Mouse (Mus musculus): ENCODE data around the gene Gm11559.
"Not testable (repeated sequence)": the region's sequence is repeated elsewhere in the genome, so short reads cannot be mapped to it uniquely, and the experiment has no call there.

Gm11559 gene

DNA sequence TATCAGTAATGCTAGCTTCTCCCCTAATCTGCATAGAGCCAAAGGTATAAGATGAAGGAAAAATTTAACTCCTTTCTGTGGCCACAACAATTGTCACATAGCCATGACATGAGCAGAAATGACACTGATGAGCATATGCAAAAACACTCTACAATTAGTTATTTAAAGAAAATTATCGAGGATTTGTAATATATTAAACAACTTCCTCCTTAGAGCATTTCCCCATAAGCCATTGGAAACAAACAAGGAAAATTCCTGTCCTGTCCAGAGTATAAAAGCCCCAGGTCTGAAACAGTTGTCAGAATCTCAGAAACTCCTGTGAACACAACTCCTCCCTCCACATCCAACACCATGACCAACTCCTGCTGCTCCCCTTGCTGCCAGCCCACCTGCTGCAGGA, at the start of gene Gm11559:
Gene Gm11559, plus strand, starts transcription at position 301 of the 400 bp plus-strand sequence.
- in situ Hi-C loops (cut with MboI; ENCODE audit: unreplicated experiment in 2 of 2): not testable (repeated sequence)

GRCm38 (mm10) chr11:99815566-99815965, 48.7 kb upstream of the Gm11559 start, which contains the start of gene Gm11564:
Gene Gm11564 (minus strand): TSS chr11:99815666.
- in situ Hi-C loops (cut with MboI; ENCODE audit: unreplicated experiment in 2 of 2): not testable (repeated sequence)

DNA sequence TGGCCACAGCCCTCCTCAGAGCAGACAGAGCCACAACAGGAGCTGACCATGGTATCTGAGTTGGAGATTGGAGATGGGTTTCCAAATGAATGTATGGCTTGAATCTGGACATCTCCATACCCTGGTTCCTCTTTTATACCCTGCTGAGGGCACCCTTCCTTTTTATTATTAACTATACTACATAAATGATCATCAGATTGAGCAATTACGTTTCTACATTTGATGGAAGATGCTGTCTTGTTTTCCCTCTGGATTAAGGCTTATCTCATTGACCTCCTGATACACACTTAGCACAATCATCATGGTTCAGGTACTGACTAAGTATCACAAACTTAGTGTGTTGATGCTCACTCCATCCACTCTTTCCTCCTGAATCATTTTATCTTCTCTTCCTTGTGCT, 26.3 kb upstream of the Gm11559 start, which contains the start of gene 2300003K06Rik:
Gene 2300003K06Rik, minus strand, starts transcription at position 101 of the 400 bp plus-strand sequence.
- in situ Hi-C loops (cut with MboI; ENCODE audit: unreplicated experiment in 2 of 2): no loop called here

DNA sequence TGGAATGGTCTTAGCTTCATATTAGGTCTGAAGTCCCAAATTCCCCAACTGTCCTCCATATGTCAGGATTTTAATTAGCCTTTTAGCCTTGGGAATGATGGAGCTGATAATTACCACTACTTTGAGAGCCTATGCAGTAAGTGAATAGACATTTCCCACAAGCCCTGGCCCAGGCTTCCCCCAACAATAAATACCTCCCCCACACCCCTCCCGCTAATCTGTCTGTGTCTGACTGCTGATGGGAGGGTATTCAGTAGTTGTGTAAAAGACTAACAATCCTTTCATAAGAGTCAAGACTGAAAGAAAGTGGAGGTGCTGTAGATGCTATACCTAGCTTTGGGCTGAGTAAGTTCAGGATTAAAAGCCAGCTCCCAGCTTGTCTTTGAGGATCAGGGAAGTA, 22.1 kb upstream of the Gm11559 start:
- in situ Hi-C loops (cut with MboI; ENCODE audit: unreplicated experiment in 2 of 2): no loop called here

GRCm38 (mm10) chr11:99846746-99847145, 17.5 kb upstream of the Gm11559 start:
- in situ Hi-C loops (cut with MboI; ENCODE audit: unreplicated experiment in 2 of 2): no loop called here

DNA sequence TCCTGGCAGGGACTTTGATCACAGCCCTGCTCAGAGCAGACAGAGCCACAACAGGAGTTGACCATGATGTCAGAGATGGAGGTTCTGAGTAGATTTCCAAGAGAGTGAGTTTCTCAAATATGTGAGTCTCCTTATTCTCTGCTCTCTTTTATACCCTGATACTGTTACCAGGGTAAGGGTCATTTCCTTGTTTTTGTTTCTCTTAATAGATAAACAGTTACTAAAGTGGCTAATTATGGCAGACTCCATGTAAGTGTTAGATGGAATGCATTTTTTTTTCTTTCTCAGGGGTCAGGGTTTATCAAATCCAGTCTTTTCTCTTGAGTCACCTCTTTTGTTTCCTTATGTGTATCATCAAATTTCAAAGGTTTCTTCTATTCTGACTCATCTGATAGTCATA, 12.8 kb upstream of the Gm11559 start, which contains the start of gene Krtap4-16:
Gene Krtap4-16, minus strand, starts transcription at position 101 of the 400 bp plus-strand sequence.
- in situ Hi-C loops (cut with MboI; ENCODE audit: unreplicated experiment in 2 of 2): no loop called here

GRCm38 (mm10) chr11:99854121-99854520, 10.2 kb upstream of the Gm11559 start:
- in situ Hi-C loops (cut with MboI; ENCODE audit: unreplicated experiment in 2 of 2): no loop called here

GRCm38 (mm10) chr11:99857617-99858016, 6.7 kb upstream of the Gm11559 start, which contains the start of gene Gm11568:
Gene Gm11568 (plus strand): TSS chr11:99857917.
- in situ Hi-C loops (cut with MboI; ENCODE audit: unreplicated experiment in 2 of 2): no loop called here

DNA sequence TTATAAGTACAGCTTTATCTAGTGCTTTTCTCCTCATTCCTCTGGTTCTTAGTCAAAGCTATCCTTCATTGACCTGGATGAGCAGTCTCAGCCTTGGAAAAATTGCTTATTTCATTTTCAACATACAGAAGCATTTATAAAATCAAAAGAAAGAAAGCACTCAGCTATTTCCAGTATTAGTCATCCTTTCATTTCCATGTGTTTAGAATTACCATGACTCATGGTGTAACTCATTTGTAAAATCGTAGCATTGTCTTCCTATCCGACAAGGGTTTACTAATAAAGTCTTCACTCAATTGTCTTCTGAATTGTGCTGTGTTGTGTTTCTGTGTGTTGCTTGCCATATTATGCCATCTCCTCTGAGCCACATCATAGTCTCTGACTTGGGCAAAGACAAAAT, 5.5 kb upstream of the Gm11559 start:
- in situ Hi-C loops (cut with MboI; ENCODE audit: unreplicated experiment in 2 of 2): no loop called here

DNA sequence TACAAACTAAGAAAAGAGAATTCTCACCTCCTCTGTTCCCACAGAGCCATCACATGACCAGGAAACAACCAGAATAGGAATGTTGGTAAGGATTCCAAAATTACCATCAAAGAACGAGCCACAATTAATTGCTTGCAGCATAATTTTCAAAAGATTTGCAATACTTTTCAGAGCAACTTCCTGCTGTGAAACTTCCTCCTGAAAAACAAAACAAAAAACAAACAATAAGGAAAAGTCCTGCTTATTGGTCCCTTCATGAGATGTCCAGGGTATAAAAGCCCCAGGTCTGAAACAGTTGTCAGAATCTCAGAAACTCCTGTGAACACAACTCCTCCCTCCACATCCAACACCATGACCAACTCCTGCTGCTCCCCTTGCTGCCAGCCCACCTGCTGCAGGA, 8.8 kb downstream of the Gm11559 start, which contains the start of gene Krtap9-1:
Gene Krtap9-1, plus strand, starts transcription at position 301 of the 400 bp plus-strand sequence.
- in situ Hi-C loops (cut with MboI; ENCODE audit: unreplicated experiment in 2 of 2): not testable (repeated sequence)

DNA sequence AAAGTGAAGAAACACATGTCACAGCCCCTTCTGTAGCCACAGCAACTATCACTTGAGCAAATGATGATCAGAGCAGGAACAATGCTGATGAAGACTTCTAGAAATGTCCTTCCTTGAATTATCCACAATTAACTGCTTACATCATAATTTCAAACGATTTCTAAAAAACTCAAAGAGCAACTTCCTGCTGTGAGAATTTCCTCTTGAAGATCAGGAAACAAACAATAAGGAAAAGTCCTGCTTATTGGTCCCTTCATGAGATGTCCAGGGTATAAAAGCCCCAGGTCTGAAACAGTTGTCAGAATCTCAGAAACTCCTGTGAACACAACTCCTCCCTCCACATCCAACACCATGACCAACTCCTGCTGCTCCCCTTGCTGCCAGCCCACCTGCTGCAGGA, 14.6 kb downstream of the Gm11559 start, which contains the start of gene Gm11567:
Gene Gm11567, plus strand, starts transcription at position 301 of the 400 bp plus-strand sequence.
- in situ Hi-C loops (cut with MboI; ENCODE audit: unreplicated experiment in 2 of 2): not testable (repeated sequence)

GRCm38 (mm10) chr11:99907620-99908019, 43.3 kb downstream of the Gm11559 start, which contains the start of gene Krtap31-1:
Gene Krtap31-1 (plus strand): TSS chr11:99907920.
- in situ Hi-C loops (cut with MboI; ENCODE audit: unreplicated experiment in 2 of 2): no loop called here

DNA sequence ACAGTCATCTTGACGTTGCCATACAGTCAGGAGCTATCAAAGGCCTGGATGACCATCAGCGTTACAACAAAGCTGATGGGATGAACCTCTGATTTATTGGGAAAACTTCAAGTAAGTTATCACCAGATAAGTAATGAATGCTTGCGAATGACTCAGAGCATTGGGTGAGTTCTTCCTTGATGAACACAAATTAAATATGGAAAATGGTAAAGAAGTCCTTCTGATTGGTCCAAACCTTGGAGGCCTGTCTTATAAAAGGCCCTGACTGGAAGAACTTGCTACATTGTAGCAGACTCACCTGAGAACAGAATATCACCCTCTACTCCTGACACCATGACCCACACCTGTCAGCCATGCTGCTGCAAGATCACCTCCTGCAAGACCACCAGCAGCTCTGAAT, 50.2 kb downstream of the Gm11559 start, which contains the start of gene Gm11565:
Gene Gm11565, plus strand, starts transcription at position 301 of the 400 bp plus-strand sequence.
- in situ Hi-C loops (cut with MboI; ENCODE audit: unreplicated experiment in 2 of 2): no loop called here
